Mouse (Mus musculus) embryonic facial prominence, embryonic 14.5 days (tissue): Measurements from ENCODE around the gene Abi3. TPM values are rescaled to one million over a fixed set of nuclear protein-coding genes. Genes with fewer than 3 reads are reported as not detected.

Source experiments
- ATAC-seq: fragments of 200-750 bp; cut with Nextera tagmentation; 2 replicates; pipeline ENCODE4 v1.8.0; 2017; ENCODE audit warnings: low read depth, moderate number of reproducible peaks, moderate TSS enrichment
- DNase-seq: peaks from one replicate; pipeline ENCODE4 v3.0.0-alpha.2; 2015; ENCODE audit warnings: low spot score
- H3K27ac ChIP-seq: fragments of 300-500 bp; sonication (generic); replicated peaks from 2 replicates; pipeline ENCODE4 v1.5.1; 2014; ENCODE audit warnings: low read depth, mild to moderate bottlenecking, low read length, moderate library complexity
- H3K27me3 ChIP-seq: fragments of 300-500 bp; sonication (generic); replicated peaks from 2 replicates; pipeline ENCODE4 v1.6.1; 2014; ENCODE audit warnings: low read length; ENCODE audit not compliant: control insufficient read depth, insufficient read depth
- H3K36me3 ChIP-seq: fragments of 300-500 bp; sonication (generic); 2 replicates; pipeline ENCODE4 v1.6.1; 2014; ENCODE audit warnings: low read length, mixed read lengths; ENCODE audit not compliant: control insufficient read depth, insufficient read depth
- H3K4me1 ChIP-seq: fragments of 300-500 bp; sonication (generic); 2 replicates; pipeline ENCODE4 v1.6.1; 2014; ENCODE audit warnings: antibody characterized with exemption, low read length; ENCODE audit not compliant: control insufficient read depth, insufficient read depth
- H3K4me2 ChIP-seq: fragments of 300-500 bp; sonication (generic); 2 replicates; pipeline ENCODE4 v1.6.1; 2014; ENCODE audit warnings: low read depth, mild to moderate bottlenecking, low read length, moderate library complexity, mixed read lengths
- H3K4me3 ChIP-seq: fragments of 300-500 bp; sonication (generic); 2 replicates; pipeline ENCODE4 v1.5.1; 2014; ENCODE audit warnings: low read depth, mild to moderate bottlenecking, low read length
- H3K9ac ChIP-seq: fragments of 300-500 bp; sonication (generic); 2 replicates; pipeline ENCODE4 v1.6.1; 2014; ENCODE audit warnings: low read depth, mild to moderate bottlenecking, low read length, moderate library complexity, mixed read lengths
- H3K9me3 ChIP-seq: fragments of 300-500 bp; sonication (generic); 2 replicates; pipeline ENCODE4 v1.6.1; 2016; ENCODE audit warnings: low read length; ENCODE audit not compliant: control insufficient read depth
- WGBS: fragments of 180-500 bp; shearing (Covaris S2); extraction: QIAGEN DNeasy Blood & Tissue Kit; methylation state at CpG from one replicate; pipeline ENCODE4 v1.1.7; 2014; 5-methylcytosine and 5-hydroxymethylcytosine counted together
- polyA plus RNA-seq: library from polyadenylated mRNA; unstranded; fragments of >200 nt; fragmentation: Nextera tagmentation; extraction: Ambion mirVana; gene quantifications from 2 replicates; pipeline ENCODE4 v1.2.1, GENCODE M21; 2014

The Abi3 gene
- polyA plus RNA-seq, 1 experiment from 2014 or later, result 5.1 TPM

- ATAC-seq (no peak), DNase-seq (no peak)
- Histone ChIP-seq H3K27ac (no peak overlapping the region), H3K27me3 (peaks cover 93% of the 10 kb centered on the region), H3K9me3 (no peaks in the 10 kb centered on the region), H3K4me1 (peaks cover 5% of the 10 kb centered on the region; the same call in 1 of the 2 replicates), H3K9ac (peak overlapping the region; percentile 43), H3K4me3 (peak overlapping the region; percentile 34), H3K36me3 (no peaks in the 10 kb centered on the region), H3K4me2 (peak overlapping the region; percentile 50)
- 3% methylated on average over 61 of the region's 80 CpGs for WGBS
Observed at GRCm38 (mm10) chr11:95830411-95831275, 11.6 kb downstream of the Abi3 start.

DNA sequence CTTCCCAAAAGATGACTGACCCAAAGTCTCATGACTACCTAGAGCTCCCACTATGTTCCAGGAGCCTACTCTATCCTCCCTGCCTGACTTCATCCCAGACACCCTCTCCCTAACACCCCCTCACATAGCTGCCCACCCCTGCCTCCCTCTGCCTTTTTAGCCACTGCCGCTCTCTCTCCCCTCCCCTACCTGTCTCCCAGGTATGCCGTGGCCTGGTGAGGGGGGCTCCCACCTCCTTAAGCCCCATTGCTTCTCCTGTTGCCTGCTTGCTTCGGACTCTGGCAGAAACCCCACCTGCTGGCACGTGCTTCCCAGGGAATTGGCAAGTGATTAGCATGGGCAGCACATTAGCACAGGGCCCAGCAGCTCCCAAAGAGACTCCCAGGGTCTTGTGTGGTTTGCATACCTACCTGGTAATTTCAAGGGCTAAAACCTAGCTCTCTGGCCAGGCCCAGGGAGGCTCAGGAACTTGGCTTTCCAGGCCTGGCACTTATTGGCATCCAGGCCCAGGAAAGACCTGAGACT, 12.7 kb downstream of the Abi3 start:
- H3K4me3 ChIP-seq, result 0 out of 2 replicates have a peak overlapping the region, but pooled peaks have one; percentile 34
- ATAC-seq (no peak), DNase-seq (no peak)
- H3K4me1 ChIP-seq, result peaks cover 9% of the 10 kb centered on the region
- 31% methylated on average over 4 of the region's 4 CpGs for WGBS
- H3K27ac ChIP-seq, result no peak overlapping the region
- peaks cover 93% of the 10 kb centered on the region for H3K27me3 ChIP-seq
- H3K36me3 ChIP-seq, result no peaks in the 10 kb centered on the region
- H3K4me2 ChIP-seq, result no peak overlapping the region
- no peak overlapping the region for H3K9ac ChIP-seq
- no peaks in the 10 kb centered on the region for H3K9me3 ChIP-seq

GRCm38 (mm10) chr11:95828181-95828964, 13.9 kb downstream of the Abi3 start:
- 70% methylated on average over 11 of the region's 11 CpGs for WGBS
- Histone ChIP-seq H3K36me3 (no peaks in the 10 kb centered on the region), H3K9ac (no peak overlapping the region), H3K4me3 (no peak overlapping the region), H3K4me2 (no peak overlapping the region), H3K4me1 (peaks cover 10% of the 10 kb centered on the region), H3K27ac (no peak overlapping the region), H3K9me3 (no peaks in the 10 kb centered on the region), H3K27me3 (peaks cover 83% of the 10 kb centered on the region)
- DNase-seq (no peak), ATAC-seq (no peak)

GRCm38 (mm10) chr11:95827464-95828085, 14.7 kb downstream of the Abi3 start:
- Histone ChIP-seq H3K27me3 (peaks cover 78% of the 10 kb centered on the region), H3K4me1 (peaks cover 10% of the 10 kb centered on the region), H3K36me3 (no peaks in the 10 kb centered on the region), H3K9ac (no peak overlapping the region), H3K4me2 (0 out of 2 replicates have a peak overlapping the region, but pooled peaks have one; percentile 4), H3K4me3 (no peak overlapping the region), H3K9me3 (no peaks in the 10 kb centered on the region), H3K27ac (no peak overlapping the region)
- 18% methylated on average over 3 of the region's 3 CpGs for WGBS
- no peak for ATAC-seq
- no peak for DNase-seq

DNA sequence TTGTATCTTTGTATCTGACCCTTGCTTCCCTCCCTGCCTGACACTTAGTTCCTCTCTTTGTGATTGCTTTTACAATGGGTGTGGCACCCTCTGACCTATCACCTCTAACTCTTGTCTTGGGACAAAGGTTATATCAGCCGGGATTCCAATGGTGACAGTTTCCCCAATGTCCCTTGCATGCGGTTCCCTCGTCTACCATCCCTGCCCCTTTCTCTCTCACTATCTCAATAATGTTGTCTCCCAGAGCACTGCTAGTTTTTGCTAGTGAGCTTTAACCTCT, 15.2 kb downstream of the Abi3 start:
- Histone ChIP-seq H3K36me3 (no peaks in the 10 kb centered on the region), H3K4me3 (0 out of 2 replicates have a peak overlapping the region, but pooled peaks have one; percentile 5), H3K4me2 (0 out of 2 replicates have a peak overlapping the region, but pooled peaks have one; percentile 4), H3K9ac (no peak overlapping the region), H3K9me3 (no peaks in the 10 kb centered on the region), H3K4me1 (peaks cover 10% of the 10 kb centered on the region), H3K27ac (no peak overlapping the region), H3K27me3 (peaks cover 74% of the 10 kb centered on the region)
- WGBS, result 24% methylated on average over 3 of the region's 3 CpGs
- ATAC-seq, result no peak
- no peak for DNase-seq

DNA sequence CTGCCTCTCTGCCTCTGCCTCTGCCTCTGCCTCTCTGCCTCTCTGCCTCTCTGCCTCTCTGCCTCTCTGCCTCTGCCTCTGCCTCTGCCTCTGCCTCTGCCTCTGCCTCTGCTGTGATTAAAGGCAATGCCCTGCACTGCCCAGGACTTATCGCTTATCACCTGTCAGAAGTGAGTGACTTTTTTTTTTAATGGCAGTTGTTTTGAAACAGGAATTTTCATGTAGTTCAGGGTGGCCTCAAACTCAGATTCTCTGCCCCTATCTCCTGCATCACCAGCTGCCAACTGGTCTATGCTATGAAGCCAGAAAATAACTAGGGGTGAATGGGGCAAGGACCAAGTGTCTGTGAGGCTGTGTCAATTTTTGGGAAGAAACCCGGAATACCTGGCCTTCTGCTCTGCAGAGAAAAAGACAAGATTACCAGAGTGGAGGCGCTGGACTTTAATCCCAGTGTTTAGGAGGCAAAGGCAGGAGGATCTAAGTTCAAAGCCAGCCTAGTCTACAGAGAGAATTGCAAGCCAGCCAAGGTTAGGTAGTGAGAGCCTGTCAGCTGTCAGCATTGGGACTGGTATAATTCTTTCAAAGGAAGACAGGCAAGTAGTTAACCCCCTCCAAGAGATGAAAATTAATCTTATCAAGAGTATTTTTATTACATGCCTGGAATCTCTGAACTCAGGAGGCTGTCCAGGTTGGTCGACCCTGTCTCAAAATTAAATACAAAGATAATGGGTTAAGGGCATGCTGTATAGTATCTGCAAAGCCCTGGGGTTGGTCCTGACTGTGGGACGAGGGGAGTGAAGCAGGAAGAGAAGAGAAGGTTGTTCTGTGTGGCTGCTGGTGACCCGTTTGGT, 15.7 kb downstream of the Abi3 start:
- H3K27ac ChIP-seq, result no peak overlapping the region
- no peak for DNase-seq
- 0 out of 2 replicates have a peak overlapping the region, but pooled peaks have one; percentile 4 for H3K4me2 ChIP-seq
- no peaks in the 10 kb centered on the region for H3K9me3 ChIP-seq
- 0 out of 2 replicates have a peak overlapping the region, but pooled peaks have one; percentile 5 for H3K4me3 ChIP-seq
- H3K4me1 ChIP-seq, result peaks cover 10% of the 10 kb centered on the region
- no peak for ATAC-seq
- no peaks in the 10 kb centered on the region for H3K36me3 ChIP-seq
- 51% methylated on average over 6 of the region's 6 CpGs for WGBS
- no peak overlapping the region for H3K9ac ChIP-seq
- H3K27me3 ChIP-seq, result peaks cover 68% of the 10 kb centered on the region

DNA sequence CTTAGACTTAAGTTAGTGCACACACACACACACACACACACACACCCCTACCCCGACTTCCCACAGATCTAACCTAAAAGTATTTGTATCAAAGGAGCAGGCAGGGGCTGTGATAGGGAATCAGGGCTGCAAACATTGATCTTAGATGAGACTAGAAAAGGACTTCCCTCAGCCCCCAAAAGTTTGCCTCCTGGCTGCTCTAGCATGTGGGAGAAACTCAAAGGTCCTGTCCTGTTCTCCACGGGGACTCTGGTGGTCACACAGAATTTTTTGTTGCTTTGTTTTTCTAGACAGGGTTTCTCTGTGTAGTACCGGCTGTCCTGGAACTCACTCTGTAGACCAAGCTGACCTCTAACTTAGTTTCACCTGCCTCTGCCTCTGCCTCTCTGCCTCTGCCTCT, 16.7 kb downstream of the Abi3 start:
- ATAC-seq, result no peak
- Histone ChIP-seq H3K36me3 (no peaks in the 10 kb centered on the region), H3K9me3 (no peaks in the 10 kb centered on the region), H3K9ac (no peak overlapping the region), H3K27ac (0 out of 2 replicates have a peak overlapping the region, but pooled peaks have one; percentile 2), H3K4me3 (peak overlapping the region; percentile 50), H3K27me3 (peaks cover 59% of the 10 kb centered on the region), H3K4me2 (no peak overlapping the region), H3K4me1 (peaks cover 6% of the 10 kb centered on the region)
- WGBS, result 29% methylated on average over 3 of the region's 3 CpGs
- DNase-seq, result no peak
